Mouse (Mus musculus): ENCODE measurements around the gene Dgkh.
"Not testable (repeated sequence)": the region's sequence is repeated elsewhere in the genome, so short reads cannot be mapped to it uniquely, and the experiment has no call there.

Dgkh gene

DNA sequence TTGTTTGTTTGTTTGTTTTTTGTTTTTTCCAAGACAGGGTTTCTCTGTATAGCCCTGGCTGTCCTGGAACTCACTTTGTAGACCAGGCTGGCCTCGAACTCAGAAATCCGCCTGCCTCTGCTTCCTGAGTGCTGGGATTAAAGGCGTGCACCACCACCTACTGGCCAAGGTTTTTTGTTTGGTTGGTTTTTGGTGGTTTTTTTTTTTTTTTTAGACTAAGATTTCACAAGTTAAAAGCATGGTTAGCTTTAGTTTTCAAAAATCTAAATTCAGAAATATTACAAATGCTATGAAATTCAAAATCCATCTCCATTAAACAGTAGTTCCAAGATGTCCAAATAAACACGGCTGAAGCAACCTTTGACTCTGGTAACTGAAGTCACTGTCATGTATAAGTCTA, 8.9 kb downstream of the Dgkh start:
- not testable (repeated sequence) for DNase-seq (ENCODE audit: low spot score in 2 of 2)

DNA sequence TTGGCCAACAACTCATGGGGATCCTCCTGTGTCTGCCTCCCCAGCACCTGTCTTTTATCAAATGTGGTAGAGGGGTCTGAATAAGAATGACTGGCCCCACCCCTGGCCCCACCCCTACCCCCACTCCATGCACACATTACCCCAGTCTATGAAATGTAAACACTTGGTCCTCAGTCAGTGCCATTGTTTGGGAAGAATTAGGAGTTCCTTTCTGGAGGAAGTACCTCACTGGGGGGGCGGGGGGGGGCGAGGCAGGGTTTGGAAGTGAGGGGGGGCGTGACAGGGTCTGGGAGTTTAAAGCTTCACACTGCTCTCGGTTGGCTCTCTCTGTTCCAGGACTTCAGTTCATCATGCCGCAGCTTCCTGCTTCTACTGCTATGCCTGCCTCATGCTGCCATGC, 10.5 kb downstream of the Dgkh start:
- no peak for DNase-seq (ENCODE audit: low spot score in 2 of 2)

- DNase-seq (ENCODE audit: low spot score in 2 of 2) = no peak
Measured at GRCm38 (mm10) chr14:78716035-78716434, 16.5 kb downstream of the Dgkh start.

DNA sequence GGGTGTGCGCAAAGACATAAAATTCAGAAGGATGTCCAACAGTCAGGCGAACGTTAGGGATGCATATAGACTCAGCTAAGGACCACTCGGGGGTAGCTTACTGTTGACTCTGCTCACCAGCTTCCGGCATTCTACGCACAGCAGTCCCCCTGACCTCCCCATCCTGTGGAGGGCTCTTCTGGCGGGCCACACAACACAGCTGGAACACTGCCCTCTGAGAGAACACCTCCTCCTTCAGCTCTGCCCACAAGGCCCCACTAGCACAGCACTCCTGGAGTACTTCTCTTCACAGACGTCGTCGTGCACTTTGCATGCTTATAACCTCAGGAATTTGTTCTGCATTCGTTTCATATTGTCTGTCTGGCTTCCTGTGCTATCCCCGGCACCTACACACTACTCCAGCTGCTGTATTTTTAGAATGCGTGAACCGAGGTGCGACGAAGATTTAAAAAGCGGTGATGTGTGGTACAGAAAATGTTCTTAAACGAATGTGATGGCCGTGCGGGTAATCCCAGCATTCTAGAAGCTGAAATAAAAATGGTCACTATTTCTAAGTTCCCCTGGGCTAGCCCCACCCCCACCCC, 19.9 kb downstream of the Dgkh start:
- peak in 1 of 2 experiments; percentile 68 for DNase-seq (ENCODE audit: low spot score in 2 of 2)

DNA sequence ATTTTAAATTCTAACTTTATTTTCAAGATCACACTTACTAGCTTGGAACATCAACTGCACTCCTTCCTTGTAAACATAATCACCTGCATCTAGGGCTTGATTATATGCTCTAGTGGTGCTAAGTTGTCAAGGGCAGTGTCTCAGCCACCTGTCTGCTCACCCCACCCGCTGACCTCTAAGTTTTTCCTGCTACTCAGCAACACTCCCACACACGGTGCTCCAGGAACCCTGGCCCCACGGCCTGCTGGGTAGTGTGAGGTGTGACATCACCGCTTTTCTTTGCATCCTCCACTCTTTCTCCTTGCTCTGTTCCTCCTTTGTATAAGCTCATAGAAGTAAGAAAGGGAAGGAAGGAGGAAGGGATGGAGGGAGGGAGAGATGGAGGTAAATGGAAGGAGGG, 21.9 kb downstream of the Dgkh start:
- no peak for DNase-seq (ENCODE audit: low spot score in 2 of 2)

- DNase-seq (ENCODE audit: low spot score in 2 of 2) = no peak
Measured at GRCm38 (mm10) chr14:78705616-78706015, 27.0 kb downstream of the Dgkh start.

DNA sequence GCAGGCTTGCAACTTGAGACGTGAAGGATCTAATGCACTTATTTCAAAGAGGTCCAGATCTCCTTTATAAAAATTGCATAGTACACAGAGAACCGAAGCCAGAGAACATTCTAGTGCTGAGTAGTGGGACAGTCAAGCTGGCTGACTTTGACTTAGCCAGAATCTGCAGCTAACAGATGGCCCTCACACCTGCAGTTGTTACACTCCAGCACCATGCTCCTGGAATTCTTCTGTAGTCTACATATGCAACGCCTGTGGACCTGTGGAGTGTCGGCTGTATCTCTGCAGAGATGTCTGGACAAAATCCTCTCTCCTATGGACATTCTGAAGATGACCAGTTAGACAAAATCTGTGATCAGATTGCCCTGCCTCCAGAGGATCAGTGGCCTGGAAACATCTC, 28.6 kb downstream of the Dgkh start:
- DNase-seq (ENCODE audit: low spot score in 2 of 2) = no peak

- no peak for DNase-seq (ENCODE audit: low spot score in 2 of 2)
Measured at GRCm38 (mm10) chr14:78703361-78703760, 29.2 kb downstream of the Dgkh start.

GRCm38 (mm10) chr14:78702048-78702447, 30.5 kb downstream of the Dgkh start:
- no peak for DNase-seq (ENCODE audit: low spot score in 2 of 2)

DNA sequence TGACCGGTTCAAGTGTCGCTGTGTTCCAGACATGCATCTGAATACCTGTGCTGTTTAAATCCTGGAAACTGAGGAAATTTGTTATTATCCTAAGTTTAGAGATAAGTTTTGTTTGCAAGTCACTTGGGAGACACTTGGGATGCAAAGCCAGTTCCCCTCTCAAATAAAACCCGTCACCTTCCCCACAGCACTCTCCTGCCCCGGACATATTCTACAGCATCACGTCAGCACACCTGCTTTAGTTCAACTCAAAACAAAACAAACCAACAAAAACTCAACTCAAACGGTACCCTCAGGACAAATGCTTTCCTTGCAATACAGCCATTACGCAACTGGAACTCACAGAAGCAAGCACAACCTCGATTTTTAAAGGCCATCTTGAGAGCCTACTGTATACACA, 31.1 kb downstream of the Dgkh start:
- DNase-seq (ENCODE audit: low spot score in 2 of 2) = no peak

GRCm38 (mm10) chr14:78701087-78701486, 31.5 kb downstream of the Dgkh start:
- DNase-seq (ENCODE audit: low spot score in 2 of 2) = no peak

DNA sequence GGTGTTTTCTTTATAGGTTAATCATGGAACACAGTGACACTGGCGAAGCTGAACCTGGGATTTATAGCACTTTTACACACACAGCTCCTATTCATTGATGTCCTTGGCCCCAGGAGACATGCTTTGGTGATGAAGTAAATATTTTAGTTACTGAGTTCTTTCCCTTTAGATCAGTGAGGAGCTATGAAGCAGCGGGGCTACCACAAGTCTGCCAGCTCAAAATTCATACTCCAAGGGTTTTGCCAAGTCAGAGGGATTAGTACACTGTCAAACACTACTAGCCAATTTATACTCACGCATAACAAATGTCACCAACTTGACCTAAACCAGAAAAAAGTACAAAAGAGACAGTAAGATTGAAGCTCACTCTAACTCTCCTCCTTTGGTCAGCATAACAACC, 32.9 kb downstream of the Dgkh start:
- DNase-seq (ENCODE audit: low spot score in 2 of 2) = no peak

DNA sequence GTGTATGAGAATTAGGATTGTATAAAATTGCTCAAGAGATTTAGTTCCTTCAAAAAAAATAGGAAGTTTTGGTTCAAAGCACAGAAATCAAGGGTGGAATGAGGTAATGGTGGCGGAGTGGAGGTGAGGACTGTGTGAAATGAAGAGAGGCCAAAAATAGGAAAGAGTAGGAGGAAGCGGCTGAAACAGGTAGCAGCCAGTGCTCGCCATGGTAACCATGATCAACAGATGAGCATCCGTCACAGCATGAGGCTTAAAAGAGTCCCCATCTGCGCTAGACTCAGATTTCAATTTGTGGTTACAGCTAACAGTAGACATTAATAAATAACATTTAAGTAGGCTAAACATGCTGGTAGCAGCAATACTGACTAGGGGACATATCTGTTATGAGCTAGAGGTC, 33.4 kb downstream of the Dgkh start:
- peak; percentile 58 to 61 for DNase-seq (ENCODE audit: low spot score in 2 of 2)

DNA sequence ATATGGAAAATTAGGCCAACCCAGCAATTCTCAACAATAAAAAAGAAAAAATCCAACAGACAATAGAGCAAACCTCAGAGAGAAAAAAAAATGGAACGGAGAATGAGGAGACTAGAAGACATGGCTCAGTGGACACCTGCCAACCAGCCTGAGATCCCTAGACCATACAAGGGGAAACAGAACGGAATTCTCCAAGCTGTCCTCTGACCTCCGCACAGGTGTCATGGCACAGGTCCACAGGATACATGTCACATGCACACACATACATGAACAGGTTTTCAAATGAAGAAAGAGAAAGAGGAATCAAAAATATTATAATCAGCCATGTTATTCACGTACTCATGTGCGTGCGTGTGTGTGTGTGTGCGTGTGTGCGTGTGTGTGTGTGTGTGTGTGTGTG, 38.5 kb downstream of the Dgkh start:
- DNase-seq (ENCODE audit: low spot score in 2 of 2) = no peak

- DNase-seq (ENCODE audit: low spot score in 2 of 2) = peak in 1 of 2 experiments; percentile 27
Measured at GRCm38 (mm10) chr14:78692602-78693001, 40.0 kb downstream of the Dgkh start.

- no peak for DNase-seq (ENCODE audit: low spot score in 2 of 2)
Measured at GRCm38 (mm10) chr14:78691926-78692487, 40.6 kb downstream of the Dgkh start.

DNA sequence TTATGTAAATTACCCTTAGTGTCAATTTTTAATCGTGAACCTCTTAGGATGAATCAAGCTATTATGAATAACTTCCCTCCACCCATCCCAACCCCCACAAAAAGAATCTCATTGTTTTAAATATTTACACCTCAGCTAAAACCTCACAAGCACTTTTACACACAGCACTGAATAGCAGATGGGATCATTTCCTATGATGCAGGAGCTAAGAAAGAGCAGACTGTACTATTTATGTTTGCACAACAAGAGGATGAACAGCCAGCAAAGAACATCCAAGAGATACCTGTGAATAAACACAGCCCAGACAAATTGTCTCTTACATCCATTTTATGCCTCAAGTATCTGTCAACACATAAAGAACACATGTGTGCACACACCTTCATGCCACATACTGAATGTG, 41.7 kb downstream of the Dgkh start:
- DNase-seq (ENCODE audit: low spot score in 2 of 2) = no peak

DNA sequence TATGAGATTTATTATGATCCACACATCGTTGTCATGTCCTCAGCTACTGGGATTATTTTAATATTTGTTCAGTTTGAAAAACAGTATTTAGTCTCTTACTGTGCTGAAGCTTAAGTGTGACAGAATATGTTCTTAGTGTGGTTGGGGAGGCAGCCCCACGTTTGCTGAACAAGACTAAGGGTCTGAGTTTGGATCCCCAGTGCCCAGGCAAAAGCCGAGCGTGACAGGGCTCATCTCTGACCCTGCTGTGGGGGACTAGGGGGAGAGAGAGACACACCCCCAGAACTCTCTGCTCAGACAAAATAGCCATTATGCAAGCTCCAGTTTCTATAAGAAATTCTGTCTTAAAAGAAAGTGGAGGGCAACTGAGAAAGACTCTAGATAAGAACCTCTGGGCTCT, 42.2 kb downstream of the Dgkh start:
- DNase-seq (ENCODE audit: low spot score in 2 of 2) = no peak

- no peak for DNase-seq (ENCODE audit: low spot score in 2 of 2)
Measured at GRCm38 (mm10) chr14:78689950-78690349, 42.6 kb downstream of the Dgkh start.

GRCm38 (mm10) chr14:78687716-78688115, 44.9 kb downstream of the Dgkh start:
- no peak for DNase-seq (ENCODE audit: low spot score in 2 of 2)

GRCm38 (mm10) chr14:78686701-78687100, 45.9 kb downstream of the Dgkh start:
- DNase-seq (ENCODE audit: low spot score in 2 of 2) = no peak

DNA sequence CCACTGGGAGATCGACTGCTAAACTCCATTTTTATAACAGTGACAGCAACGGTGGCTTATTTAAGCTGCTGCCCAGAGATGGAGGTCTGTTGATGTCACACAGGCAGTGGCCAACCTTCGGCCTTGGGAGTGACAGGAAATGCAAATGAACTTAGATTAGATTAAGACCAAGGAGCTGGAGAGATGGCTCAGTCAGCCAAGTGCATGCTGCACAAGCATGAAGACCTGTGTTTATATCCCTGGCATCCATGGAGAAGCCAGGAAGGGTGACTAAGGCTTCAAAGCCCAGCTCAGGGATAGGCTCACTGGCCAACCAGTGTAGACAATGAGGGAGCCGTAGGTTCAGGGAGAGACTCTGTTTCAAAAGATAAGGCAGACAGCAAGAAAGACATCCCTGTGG, 48.4 kb downstream of the Dgkh start:
- no peak for DNase-seq (ENCODE audit: low spot score in 2 of 2)

- no peak for DNase-seq (ENCODE audit: low spot score in 2 of 2)
Measured at GRCm38 (mm10) chr14:78678981-78679380, 53.6 kb downstream of the Dgkh start.
